Mouse (Mus musculus): ENCODE results near the gene Bcas1. TPM values are rescaled to one million over a fixed set of nuclear protein-coding genes. Genes with fewer than 3 reads are reported as not detected.

Gene Bcas1
- total RNA-seq, 2 experiments from 2014 or later: 40.3 to 46.1 TPM

DNA sequence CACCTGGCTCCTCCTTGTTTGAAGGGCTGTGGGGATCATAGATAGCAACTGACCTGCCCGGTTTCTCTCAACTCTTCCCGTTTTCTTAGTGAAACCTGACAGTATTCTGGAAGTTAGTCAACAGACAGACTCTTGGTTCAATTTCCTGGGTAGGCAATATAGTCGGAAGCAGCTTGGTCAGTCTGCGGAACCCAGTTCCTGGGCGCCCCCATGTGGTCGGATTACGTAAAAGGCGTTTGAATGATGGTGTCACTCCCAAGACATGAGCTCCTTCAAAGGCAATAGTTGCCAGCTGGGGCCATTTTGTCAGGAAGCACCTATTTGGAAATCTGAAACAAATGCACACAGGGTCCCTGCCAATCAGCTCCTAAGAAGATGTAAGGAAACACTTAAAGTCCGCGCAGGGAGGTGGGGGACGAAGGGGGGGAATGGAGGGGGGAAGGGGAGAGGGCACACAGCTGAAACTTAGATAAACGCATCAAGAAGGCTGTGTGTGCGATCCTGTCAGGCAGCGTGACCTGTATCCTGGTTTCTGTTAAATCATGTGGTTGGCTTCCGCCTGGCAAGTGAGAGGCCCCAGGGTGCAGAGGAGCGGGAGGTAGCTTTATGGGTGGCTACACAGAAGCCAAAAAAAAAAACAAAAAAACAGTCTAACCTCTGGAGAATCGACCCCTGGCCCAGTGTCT lies 84.4 kb downstream of the Bcas1 start:
- intact Hi-C loops (cut with DNase I): no loop called here
- peak; percentile 41; the same call in 1 of the 2 replicates for TF ChIP-seq CTCF (IDR thresholded peaks at IDR 0.05)
- no peak overlapping the region for H3K4me3 ChIP-seq
- DNase-seq (ENCODE audit: extremely low spot score in 1 of 2, low spot score in 2 of 2): peak; percentile 35 to 43
- no peak overlapping the region for H3K27ac ChIP-seq

GRCm38 (mm10) chr2:170342312-170342830 lies 85.3 kb downstream of the Bcas1 start:
- Histone ChIP-seq H3K4me3 (no peak overlapping the region), H3K27ac (no peak overlapping the region)
- no peak for DNase-seq (ENCODE audit: extremely low spot score in 1 of 2, low spot score in 2 of 2)
- intact Hi-C loops (cut with DNase I): no loop called here
- no peak for TF ChIP-seq CTCF (IDR thresholded peaks at IDR 0.05)

GRCm38 (mm10) chr2:170341179-170341578 lies 86.5 kb downstream of the Bcas1 start:
- TF ChIP-seq CTCF (IDR thresholded peaks at IDR 0.05): no peak
- H3K4me3 ChIP-seq: no peak overlapping the region
- H3K27ac ChIP-seq: no peak overlapping the region
- intact Hi-C loops (cut with DNase I): no loop called here
- DNase-seq (ENCODE audit: extremely low spot score in 1 of 2, low spot score in 2 of 2): no peak

GRCm38 (mm10) chr2:170336266-170336760 lies 91.3 kb downstream of the Bcas1 start:
- TF ChIP-seq CTCF (IDR thresholded peaks at IDR 0.05): no peak
- H3K4me3 ChIP-seq: no peak overlapping the region
- DNase-seq (ENCODE audit: extremely low spot score in 1 of 2, low spot score in 2 of 2): no peak
- no peak overlapping the region for H3K27ac ChIP-seq
- intact Hi-C loops (cut with DNase I): no loop called here

GRCm38 (mm10) chr2:170335168-170335567 lies 92.5 kb downstream of the Bcas1 start:
- no peak for DNase-seq (ENCODE audit: extremely low spot score in 1 of 2, low spot score in 2 of 2)
- TF ChIP-seq CTCF (IDR thresholded peaks at IDR 0.05): no peak
- no peak overlapping the region for H3K4me3 ChIP-seq
- intact Hi-C loops (cut with DNase I): no loop called here
- H3K27ac ChIP-seq: no peak overlapping the region

DNA sequence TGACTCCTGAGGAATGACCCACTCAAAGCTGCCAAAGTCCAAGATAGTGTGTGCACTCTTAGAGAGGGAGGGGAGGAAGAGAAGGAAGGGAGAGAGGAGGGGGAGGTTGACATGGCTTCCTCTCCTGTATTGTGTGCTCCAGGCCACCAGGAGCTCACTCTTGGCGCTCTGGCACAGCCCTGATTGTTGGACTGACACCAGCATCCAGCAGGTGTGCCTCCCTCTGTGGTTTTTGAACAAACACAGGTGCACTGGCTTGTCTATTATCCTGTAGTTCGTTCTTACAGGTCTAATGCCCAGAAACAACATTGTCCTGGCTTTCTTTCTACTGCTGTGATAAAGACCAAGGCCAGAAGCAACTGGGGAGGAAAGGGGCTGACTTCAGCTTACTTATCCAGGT lies 95.8 kb downstream of the Bcas1 start:
- Histone ChIP-seq H3K4me3 (no peak overlapping the region), H3K27ac (no peak overlapping the region)
- no peak for TF ChIP-seq CTCF (IDR thresholded peaks at IDR 0.05)
- no peak for DNase-seq (ENCODE audit: extremely low spot score in 1 of 2, low spot score in 2 of 2)
- intact Hi-C loops (cut with DNase I): no loop called here

DNA sequence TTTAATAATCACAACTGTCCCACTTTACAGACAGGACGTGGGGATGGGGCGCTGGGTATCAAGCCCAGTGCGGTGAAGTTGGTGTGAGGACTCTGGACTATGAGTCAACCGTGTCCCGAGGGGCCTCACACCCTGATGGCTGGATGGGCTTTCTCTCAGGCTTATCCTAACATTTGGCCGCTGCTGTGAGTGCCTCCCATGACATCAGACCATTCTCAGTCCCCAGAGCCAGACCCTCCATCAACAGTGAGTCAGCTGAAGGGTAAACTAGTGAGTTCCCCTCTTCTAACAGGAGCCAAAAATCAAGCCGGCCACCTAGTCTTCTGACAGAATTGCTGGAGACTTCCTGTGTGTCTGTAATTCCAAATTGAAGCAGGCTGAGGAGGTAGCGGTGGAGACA lies 97.2 kb downstream of the Bcas1 start:
- intact Hi-C loops (cut with DNase I): no loop called here
- Histone ChIP-seq H3K27ac (no peak overlapping the region), H3K4me3 (no peak overlapping the region)
- TF ChIP-seq CTCF (IDR thresholded peaks at IDR 0.05): no peak
- DNase-seq (ENCODE audit: extremely low spot score in 1 of 2, low spot score in 2 of 2): no peak

DNA sequence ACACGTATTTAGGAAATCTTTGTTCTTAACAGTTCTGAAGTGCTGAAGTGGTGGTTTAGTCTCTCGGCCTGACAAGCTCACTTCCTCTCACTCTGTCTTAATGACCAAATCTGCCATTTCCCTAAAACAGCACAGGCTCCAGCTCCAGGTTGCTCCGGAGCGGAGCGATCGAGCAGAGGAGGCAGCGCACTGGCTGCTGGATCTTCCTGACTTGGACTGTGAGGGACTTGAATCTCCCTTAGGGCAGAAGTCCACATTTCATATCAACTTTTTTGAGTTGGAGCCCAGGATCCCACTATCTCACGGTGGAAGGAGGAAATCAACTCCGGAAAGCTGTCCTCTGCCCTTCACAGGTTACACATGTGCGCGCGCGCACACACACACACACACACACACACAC lies 97.7 kb downstream of the Bcas1 start:
- intact Hi-C loops (cut with DNase I): no loop called here
- Histone ChIP-seq H3K4me3 (no peak overlapping the region), H3K27ac (no peak overlapping the region)
- TF ChIP-seq CTCF (IDR thresholded peaks at IDR 0.05): no peak
- DNase-seq (ENCODE audit: extremely low spot score in 1 of 2, low spot score in 2 of 2): no peak

DNA sequence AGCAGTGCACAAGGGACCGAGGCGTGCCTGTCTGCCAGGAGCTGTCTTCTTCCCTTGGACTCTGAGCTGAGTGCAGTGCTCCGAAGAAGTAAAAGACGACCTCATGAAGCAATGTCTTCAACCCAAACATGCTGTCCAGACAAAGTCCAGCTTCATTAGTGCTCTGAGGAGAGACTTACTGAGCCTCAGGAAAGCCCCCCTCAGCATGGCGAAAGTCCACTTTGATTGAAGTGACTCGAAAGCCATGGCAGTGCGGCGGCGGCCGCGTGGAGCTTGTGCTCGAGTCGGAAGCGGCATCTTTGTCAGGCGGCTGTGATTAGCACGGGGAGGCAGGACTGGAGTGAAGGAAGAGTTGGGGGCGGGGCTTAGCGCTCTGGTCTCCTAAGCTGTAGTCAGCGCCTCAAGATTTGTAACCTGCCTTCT lies 103.7 kb downstream of the Bcas1 start:
- intact Hi-C loops (cut with DNase I): no loop called here
- no peak for DNase-seq (ENCODE audit: extremely low spot score in 1 of 2, low spot score in 2 of 2)
- TF ChIP-seq CTCF (IDR thresholded peaks at IDR 0.05): no peak

DNA sequence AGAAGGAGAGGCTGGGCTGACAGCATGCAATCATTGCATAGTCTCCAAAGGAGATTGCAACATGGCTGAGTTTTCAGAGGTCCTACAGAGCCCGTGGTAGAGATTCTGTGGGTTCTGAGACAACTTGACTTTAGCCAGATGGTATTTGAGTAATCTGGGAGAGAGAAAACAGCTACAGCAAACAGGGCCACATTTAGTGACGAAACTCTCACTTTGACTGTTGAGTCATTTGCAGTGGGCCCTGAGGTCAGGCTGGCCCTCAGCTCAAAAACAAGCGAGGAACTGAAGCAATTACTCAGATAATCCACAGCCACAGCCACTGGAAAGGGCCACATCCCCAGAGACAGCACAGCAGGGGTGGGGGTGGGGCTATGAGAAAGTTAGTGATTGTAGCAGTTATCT lies 105.6 kb downstream of the Bcas1 start:
- TF ChIP-seq CTCF (IDR thresholded peaks at IDR 0.05): no peak
- no peak overlapping the region for H3K27ac ChIP-seq
- no peak for DNase-seq (ENCODE audit: extremely low spot score in 1 of 2, low spot score in 2 of 2)
- intact Hi-C loops (cut with DNase I): no loop called here
- no peak overlapping the region for H3K4me3 ChIP-seq

More for the DNA sequence above, 103.7 kb downstream of the Bcas1 start:
- H3K27ac ChIP-seq: no peak overlapping the region
- 0 out of 2 replicates have a peak overlapping the region, but pooled peaks have one; percentile 0 for H3K4me3 ChIP-seq

DNA sequence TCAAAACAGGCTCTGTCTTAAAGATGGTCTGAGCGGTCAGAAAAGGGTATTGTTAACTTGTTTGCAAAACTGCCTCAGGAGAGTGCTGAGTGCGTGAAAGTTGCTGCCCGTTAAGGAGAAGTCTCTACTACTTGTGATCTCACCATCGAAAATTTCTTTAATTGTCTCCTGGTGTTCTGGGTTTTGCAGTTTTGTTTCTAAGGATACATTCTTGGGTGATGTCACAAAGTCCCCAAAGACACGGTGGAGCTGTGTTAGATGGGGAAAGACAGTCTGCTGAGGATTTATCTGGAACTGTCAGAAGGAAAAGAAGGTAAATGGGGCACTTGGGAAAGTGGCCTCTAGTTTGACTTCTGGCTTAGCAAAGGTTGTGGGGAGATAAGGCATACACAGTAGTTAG lies 106.1 kb downstream of the Bcas1 start:
- no peak for TF ChIP-seq CTCF (IDR thresholded peaks at IDR 0.05)
- no peak for DNase-seq (ENCODE audit: extremely low spot score in 1 of 2, low spot score in 2 of 2)
- Histone ChIP-seq H3K27ac (no peak overlapping the region), H3K4me3 (no peak overlapping the region)
- intact Hi-C loops (cut with DNase I): no loop called here

- Histone ChIP-seq H3K27ac (no peak overlapping the region), H3K4me3 (peak overlapping the region; percentile 33)
- TF ChIP-seq CTCF (IDR thresholded peaks at IDR 0.05): no peak
- DNase-seq (ENCODE audit: extremely low spot score in 1 of 2, low spot score in 2 of 2): no peak
- intact Hi-C loops (cut with DNase I): loop anchor here (1.0 to 2.0 kb wide), 2 partner anchors 97 to 203 kb away; no protein-coding TSS in a partner anchor
Measured at GRCm38 (mm10) chr2:170319533-170320463, 107.8 kb downstream of the Bcas1 start.
